In genomic region chr2:136148999-136149398, GRCm38 (mm10) we compare ENCODE assay signal across 8 mouse cellular contexts.
A peak's percentile ranks its signal among the peaks of the same experiment; 100 is the strongest.
DNase-seq lines count a peak whose midpoint lies in the region; ATAC-seq and TF ChIP-seq lines count a peak whose summit lies in the region.

No protein-coding gene starts in this region.

- no peak overlapping the region for H3K27ac ChIP-seq in MEL (ENCODE audit: control insufficient read depth, low read depth, low read length)
- H3K27ac ChIP-seq in forebrain, postnatal 0 days (ENCODE audit: low read depth, low read length): no peak overlapping the region
- H3K27ac ChIP-seq in hindbrain, embryonic 11.5 days (ENCODE audit: low read depth, low read length): no peak overlapping the region
- no peak overlapping the region for H3K27ac ChIP-seq in lung, postnatal 0 days (ENCODE audit: low read length)

- no peak for TF ChIP-seq EP300 in MEL (IDR thresholded peaks at IDR 0.05; ENCODE audit: low read depth in 1 of 2, low read length in 2 of 2)
- TF ChIP-seq EP300 in lung, postnatal 0 days (IDR thresholded peaks at IDR 0.05): no peak

- no peaks in the 10 kb centered on the region for H3K4me1 ChIP-seq in MEL (ENCODE audit: control insufficient read depth in 1 of 2, insufficient read depth in 2 of 2, low read length in 2 of 2)
- H3K4me1 ChIP-seq in forebrain, postnatal 0 days (ENCODE audit: insufficient read depth): no peaks in the 10 kb centered on the region
- H3K4me1 ChIP-seq in hindbrain, embryonic 11.5 days (replicated peaks; ENCODE audit: control insufficient read depth, insufficient read depth, low read length): no peaks in the 10 kb centered on the region
- no peaks in the 10 kb centered on the region for H3K4me1 ChIP-seq in lung, postnatal 0 days (ENCODE audit: insufficient read depth, low read depth, low read length)

- peak; percentile 79 for TF ChIP-seq RAD21 in MEL (IDR thresholded peaks at IDR 0.05; ENCODE audit: low read depth, low read length)

- TF ChIP-seq CTCF in MEL (IDR thresholded peaks at IDR 0.05 in 2 of 3, conservative IDR thresholded peaks at IDR 0.05 in 1 of 3; ENCODE audit: control insufficient read depth in 1 of 3, insufficient read depth in 1 of 3, low read depth in 2 of 3, low read length in 3 of 3, poor library complexity in 1 of 3, severe bottlenecking in 1 of 3): peak; percentile 85 to 93 (median 85)
- TF ChIP-seq CTCF in forebrain, postnatal 0 days (IDR thresholded peaks at IDR 0.05; ENCODE audit: low read depth): peak; percentile 99
- peak; percentile 96 for TF ChIP-seq CTCF in lung, postnatal 0 days (IDR thresholded peaks at IDR 0.05)

- H3K4me2 ChIP-seq in forebrain, postnatal 0 days (ENCODE audit: low read depth): no peak overlapping the region
- no peak overlapping the region for H3K4me2 ChIP-seq in hindbrain, embryonic 11.5 days (replicated peaks; ENCODE audit: low read depth, low read length)
- no peak overlapping the region for H3K4me2 ChIP-seq in lung, postnatal 0 days (replicated peaks; ENCODE audit: low read depth, low read length)

- DNase-seq in MEL (ENCODE audit: low read depth, low spot score): peak; percentile 63
- DNase-seq in cerebellum, adult 11 months: peak; percentile 79
- peak; percentile 93 for DNase-seq in forebrain, postnatal 0 days
- peak; percentile 91 for DNase-seq in hindbrain, embryonic 11.5 days (ENCODE audit: low spot score)
- peak; percentile 70 for DNase-seq in layer of hippocampus, adult 9-10 months (ENCODE audit: low spot score)
- DNase-seq in lung, postnatal 0 days (ENCODE audit: low spot score): peak; percentile 75
- DNase-seq in ovary, postnatal 36 days (ENCODE audit: low spot score): peak; percentile 68
- peak; percentile 80 for DNase-seq in thymus, postnatal 4 days

- no peak overlapping the region for H3K4me3 ChIP-seq in MEL (ENCODE audit: control insufficient read depth in 1 of 2, insufficient read depth in 1 of 2, low read depth in 2 of 2, low read length in 2 of 2)
- no peak overlapping the region for H3K4me3 ChIP-seq in forebrain, postnatal 0 days (ENCODE audit: low read depth, low read length)
- H3K4me3 ChIP-seq in hindbrain, embryonic 11.5 days (ENCODE audit: low read depth, low read length): no peak overlapping the region
- no peak overlapping the region for H3K4me3 ChIP-seq in lung, postnatal 0 days (ENCODE audit: low read depth, low read length)

- TF ChIP-seq POLR2A in MEL (IDR thresholded peaks at IDR 0.05; ENCODE audit: control insufficient read depth in 1 of 2, insufficient read depth in 1 of 2, low read depth in 1 of 2, low read length in 2 of 2, poor library complexity in 1 of 2): no peak

- WGBS in forebrain, postnatal 0 days: 4% methylated on average over 6 of the region's 6 CpGs
- 7% methylated on average over 6 of the region's 6 CpGs for WGBS in hindbrain, embryonic 11.5 days
- WGBS in lung, postnatal 0 days: 3% methylated on average over 6 of the region's 6 CpGs

- H3K36me3 ChIP-seq in MEL (ENCODE audit: control insufficient read depth in 1 of 2, insufficient read depth in 2 of 2, low read length in 2 of 2): no peaks in the 10 kb centered on the region
- no peaks in the 10 kb centered on the region for H3K36me3 ChIP-seq in forebrain, postnatal 0 days (ENCODE audit: insufficient read depth)
- no peaks in the 10 kb centered on the region for H3K36me3 ChIP-seq in hindbrain, embryonic 11.5 days (ENCODE audit: control insufficient read depth, insufficient read depth, low read length)
- no peaks in the 10 kb centered on the region for H3K36me3 ChIP-seq in lung, postnatal 0 days (ENCODE audit: insufficient read depth, low read length)

- no peak overlapping the region for H3K9ac ChIP-seq in MEL (ENCODE audit: control insufficient read depth, low read depth, low read length, poor library complexity, severe bottlenecking)
- no peak overlapping the region for H3K9ac ChIP-seq in forebrain, postnatal 0 days
- H3K9ac ChIP-seq in hindbrain, embryonic 11.5 days (ENCODE audit: low read depth, low read length): no peak overlapping the region
- H3K9ac ChIP-seq in lung, postnatal 0 days (replicated peaks; ENCODE audit: low read depth): no peak overlapping the region

- H3K9me3 ChIP-seq in MEL (replicated peaks; ENCODE audit: insufficient read depth, low read length): no peaks in the 10 kb centered on the region
- no peaks in the 10 kb centered on the region for H3K9me3 ChIP-seq in forebrain, postnatal 0 days (ENCODE audit: low read length)
- no peaks in the 10 kb centered on the region for H3K9me3 ChIP-seq in hindbrain, embryonic 11.5 days (ENCODE audit: control insufficient read depth, low read length)
- H3K9me3 ChIP-seq in lung, postnatal 0 days (ENCODE audit: low read length): no peaks in the 10 kb centered on the region

- H3K27me3 ChIP-seq in MEL (ENCODE audit: control insufficient read depth in 1 of 2, insufficient read depth in 2 of 2, low read length in 2 of 2): no peaks in the 10 kb centered on the region
- H3K27me3 ChIP-seq in forebrain, postnatal 0 days (ENCODE audit: insufficient read depth, low read length): no peaks in the 10 kb centered on the region
- no peaks in the 10 kb centered on the region for H3K27me3 ChIP-seq in hindbrain, embryonic 11.5 days (ENCODE audit: control insufficient read depth, insufficient read depth, low read length)
- H3K27me3 ChIP-seq in lung, postnatal 0 days (replicated peaks; ENCODE audit: insufficient read depth, low read length): no peaks in the 10 kb centered on the region

- ATAC-seq in forebrain, postnatal 0 days: peak; percentile 97
- ATAC-seq in hindbrain, embryonic 11.5 days (ENCODE audit: low FRiP score): peak; percentile 88
- ATAC-seq in lung, postnatal 0 days: peak; percentile 40

- no peaks in the 10 kb centered on the region for H3K79me2 ChIP-seq in MEL (ENCODE audit: control insufficient read depth, insufficient read depth, low read length, poor library complexity)

TF ChIP-seq in MEL, 35 proteins besides CTCF, POLR2A, EP300 and RAD21:
- TF ChIP-seq RCOR1 (IDR thresholded peaks at IDR 0.05; ENCODE audit: low read depth, low read length) (no peak), SMC3 (IDR thresholded peaks at IDR 0.05; ENCODE audit: low read depth, low read length) (peak; percentile 87), USF1 (IDR thresholded peaks at IDR 0.05; ENCODE audit: low read depth, low read length) (no peak), ZC3H11A (IDR thresholded peaks at IDR 0.05; ENCODE audit: low read depth, low read length) (peak; percentile 64), ZNF384 (IDR thresholded peaks at IDR 0.05; ENCODE audit: low read depth, low read length) (no peak)
TF ChIP-seq in MEL: peak in this region for 2.

Comparison
In these comparisons a context has a peak if more than half of its experiments do, and no peak if none do; other contexts are left out.
1. ATAC-seq: peak in every context shown above with its lines; median percentile 97 in forebrain, postnatal 0 days; 88 in hindbrain, embryonic 11.5 days; 40 in lung, postnatal 0 days.